Mouse (Mus musculus): Measurements from ENCODE around the gene Gm11938. TPM values are rescaled to one million over a fixed set of nuclear protein-coding genes. Genes with fewer than 3 reads are reported as not detected.

The Gm11938 gene
- total RNA-seq, 2 experiments from 2014 or later = not detected

GRCm38 (mm10) chr11:99581051-99581450, 22.1 kb downstream of the Gm11938 start:
- intact Hi-C loops (cut with DNase I; ENCODE audit: low total_unique reads) = no loop called here

GRCm38 (mm10) chr11:99580636-99581035, 22.5 kb downstream of the Gm11938 start, which contains the start of gene Krtap1-5:
Krtap1-5 (minus strand) TSS chr11:99581016.
- no peak for DNase-seq
- intact Hi-C loops (cut with DNase I; ENCODE audit: low total_unique reads) = no loop called here

More at GRCm38 (mm10) chr11:99581051-99581450, 22.1 kb downstream of the Gm11938 start:
- DNase-seq = no peak

GRCm38 (mm10) chr11:99574106-99574505, 29.0 kb downstream of the Gm11938 start:
- intact Hi-C loops (cut with DNase I; ENCODE audit: low total_unique reads) = no loop called here
- DNase-seq = peak; percentile 52

- intact Hi-C loops (cut with DNase I; ENCODE audit: low total_unique reads) = no loop called here
These were observed 29.9 kb downstream of the Gm11938 start for GRCm38 (mm10) chr11:99573164-99573563.

GRCm38 (mm10) chr11:99566530-99566929, 36.6 kb downstream of the Gm11938 start, which contains the start of gene Krtap3-1:
Krtap3-1 (minus strand) TSS chr11:99566630.
- intact Hi-C loops (cut with DNase I; ENCODE audit: low total_unique reads) = no loop called here
- no peak for DNase-seq

More at GRCm38 (mm10) chr11:99573164-99573563, 29.9 kb downstream of the Gm11938 start:
- DNase-seq = no peak

- intact Hi-C loops (cut with DNase I; ENCODE audit: low total_unique reads) = no loop called here
- no peak for DNase-seq
These were observed 40.5 kb downstream of the Gm11938 start for GRCm38 (mm10) chr11:99562580-99562979.

GRCm38 (mm10) chr11:99559366-99559765, 43.7 kb downstream of the Gm11938 start, which contains the start of gene Gm11939:
Gm11939 (minus strand) TSS chr11:99559466.
- DNase-seq = no peak
- intact Hi-C loops (cut with DNase I; ENCODE audit: low total_unique reads) = no loop called here

GRCm38 (mm10) chr11:99557976-99558745, 44.9 kb downstream of the Gm11938 start:
- intact Hi-C loops (cut with DNase I; ENCODE audit: low total_unique reads) = no loop called here
- no peak for DNase-seq

GRCm38 (mm10) chr11:99556753-99557152, 46.4 kb downstream of the Gm11938 start, which contains the start of gene Krtap3-2:
Krtap3-2 (minus strand) TSS chr11:99556853.
- no peak for DNase-seq
- intact Hi-C loops (cut with DNase I; ENCODE audit: low total_unique reads) = no loop called here

- no peak for DNase-seq
- intact Hi-C loops (cut with DNase I; ENCODE audit: low total_unique reads) = no loop called here
These were observed 46.9 kb downstream of the Gm11938 start for GRCm38 (mm10) chr11:99556195-99556594.

Other genes with a start within 250 kb of the Gm11938 start
- gene Krt28, start 228.4 kb downstream of the Gm11938 start, total RNA-seq (2021) = not detected
- 1 to 10 TPM; 4.5 to 5.7 TPM for gene Krt10, start 213.9 kb downstream of the Gm11938 start, total RNA-seq (2021)
- gene Krt12, start 181.0 kb downstream of the Gm11938 start, total RNA-seq (2021) = not detected
- gene Krt20, start 165.2 kb downstream of the Gm11938 start, total RNA-seq (2021) = under 1 TPM; 0.27 TPM
- gene Krt23, start 110.2 kb downstream of the Gm11938 start, total RNA-seq (2021) = not detected
- gene Krt39, start 82.0 kb downstream of the Gm11938 start, total RNA-seq (2021) = not detected
- not detected for gene Krt40, start 60.1 kb downstream of the Gm11938 start, total RNA-seq (2021)
- gene Krtap3-3, start 52.4 kb downstream of the Gm11938 start, total RNA-seq (2021) = not detected
- gene Krtap3-2, start 46.5 kb downstream of the Gm11938 start, total RNA-seq (2021) = not detected
- not detected for gene Gm11939, start 43.8 kb downstream of the Gm11938 start, total RNA-seq (2021)
- not detected for gene Krtap3-1, start 36.7 kb downstream of the Gm11938 start, total RNA-seq (2021)
- gene Krtap1-5, start 22.3 kb downstream of the Gm11938 start, total RNA-seq (2021) = not detected
- gene Krtap1-4, start 19.7 kb downstream of the Gm11938 start, total RNA-seq (2021) = not detected
- gene Krtap1-3, start 12.0 kb downstream of the Gm11938 start, total RNA-seq (2021) = not detected
- gene Krtap9-3, start 5.2 kb downstream of the Gm11938 start, total RNA-seq (2021) = not detected
- gene Gm11937, start 6.9 kb upstream of the Gm11938 start, total RNA-seq (2021) = not detected
- gene Krtap2-4, start 11.5 kb upstream of the Gm11938 start, total RNA-seq (2021) = not detected
- gene Gm11562, start 17.1 kb upstream of the Gm11938 start, total RNA-seq (2021) = not detected
- gene Krtap4-1, start 24.9 kb upstream of the Gm11938 start, total RNA-seq (2021) = not detected
- not detected for gene Krtap4-2, start 31.8 kb upstream of the Gm11938 start, total RNA-seq (2021)
- gene Krtap4-7, start 40.8 kb upstream of the Gm11938 start, total RNA-seq (2021) = not detected
- not detected for gene Gm11555, start 46.9 kb upstream of the Gm11938 start, total RNA-seq (2021)
- gene Gm11563, start 55.7 kb upstream of the Gm11938 start, total RNA-seq (2021) = not detected
- not detected for gene Krtap4-6, start 62.7 kb upstream of the Gm11938 start, total RNA-seq (2021)
- not detected for gene Gm14190, start 87.4 kb upstream of the Gm11938 start, total RNA-seq (2021)
- not detected for gene Gm14180, start 131.0 kb upstream of the Gm11938 start, total RNA-seq (2021)
- gene Gm11595, start 169.6 kb upstream of the Gm11938 start, total RNA-seq (2021) = not detected
- gene Krtap4-8, start 177.4 kb upstream of the Gm11938 start, total RNA-seq (2021) = not detected
- gene Krtap4-9, start 181.9 kb upstream of the Gm11938 start, total RNA-seq (2021) = not detected
- gene Gm11596, start 190.2 kb upstream of the Gm11938 start, total RNA-seq (2021) = not detected
- gene Gm11569, start 195.6 kb upstream of the Gm11938 start, total RNA-seq (2021) = not detected
- not detected for gene Gm11554, start 201.1 kb upstream of the Gm11938 start, total RNA-seq (2021)
- gene Krtap4-13, start 206.6 kb upstream of the Gm11938 start, total RNA-seq (2021) = not detected
- gene Gm11564, start 212.4 kb upstream of the Gm11938 start, total RNA-seq (2021) = not detected
- not detected for gene 2300003K06Rik, start 234.8 kb upstream of the Gm11938 start, total RNA-seq (2021)
- gene Krtap4-16, start 248.3 kb upstream of the Gm11938 start, total RNA-seq (2021) = not detected

Data from gastrocnemius, postnatal 14 days (tissue).